Mouse (Mus musculus) lung, postnatal 0 days (tissue): ENCODE data around the gene Cryba1.
A peak's percentile ranks its signal among the peaks of the same experiment; 100 is the strongest.

Experiments used
- CTCF ChIP-seq: IDR thresholded peaks from 2 replicates; pipeline ENCODE4 v1.5.1; 2016; ENCODE audit warnings: antibody characterized with exemption, mild to moderate bottlenecking
- EP300 ChIP-seq: IDR thresholded peaks from 2 replicates; pipeline ENCODE4 v1.6.1; 2016; ENCODE audit warnings: antibody characterized with exemption, mild to moderate bottlenecking, control low read depth

DNA sequence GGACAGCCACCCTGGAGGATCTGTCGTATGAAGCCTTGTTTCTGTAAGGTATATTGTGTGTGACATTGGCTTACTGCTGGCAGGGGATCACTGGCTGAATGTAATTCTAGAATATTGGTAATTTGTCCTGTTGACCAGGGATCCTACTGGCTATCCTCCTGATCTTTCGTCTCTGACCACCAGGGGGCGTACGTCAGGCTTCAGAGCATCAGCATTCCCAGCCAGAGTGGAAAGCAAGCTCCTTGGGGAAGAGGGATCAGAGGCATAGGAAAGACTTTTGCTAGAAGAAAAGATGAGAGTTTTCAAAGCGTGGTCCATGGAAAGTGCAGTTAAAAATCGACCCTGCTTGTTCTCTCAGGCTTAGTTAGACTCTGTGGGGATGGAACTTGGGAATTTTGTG lies 12.2 kb upstream of the Cryba1 start:
- TF ChIP-seq CTCF (peak; percentile 96), EP300 (no peak)
